Mouse (Mus musculus) left cerebral cortex, postnatal 36 days (tissue): ENCODE results near the gene Gm28363. TPM values are rescaled to one million over a fixed set of nuclear protein-coding genes. Genes with fewer than 3 reads are reported as not detected.
"Not testable (repeated sequence)": the region's sequence is repeated elsewhere in the genome, so short reads cannot be mapped to it uniquely, and the experiment has no call there.

Source experiments
- DNase-seq, 2 experiments: peaks; one replicate each; pipeline ENCODE4 v3.0.0; 2021 to 2022; ENCODE audit warnings: low spot score in 2 of 2, mixed read lengths in 1 of 2
- intact Hi-C: fragments of 180-260 bp; cut with DNase I; formaldehyde crosslinking; loops from one replicate; pipeline ENCODE4 v1.15.1; 2025
- total RNA-seq, 2 experiments: library from RNA; stranded (reverse); gene quantifications; 2 replicates each; pipeline ENCODE4 v1.2.3; 2021

Gm28363 gene
- total RNA-seq: not detected

- DNase-seq, intact Hi-C loops: not testable (repeated sequence)
These were observed at the start of gene Gm28363 for GRCm38 (mm10) chr1:117696831-117697230. Gene Gm28363, plus strand, starts transcription at chr1:117697131.

- intact Hi-C loops: not testable (repeated sequence)
These were observed 46.7 kb upstream of the Gm28363 start for GRCm38 (mm10) chr1:117650236-117650635.

More at GRCm38 (mm10) chr1:117650236-117650635, 46.7 kb upstream of the Gm28363 start:
- DNase-seq: not testable (repeated sequence)

Other genes with a start within 250 kb of the Gm28363 start
- not detected for gene B020011L13Rik, start 84.0 kb downstream of the Gm28363 start, total RNA-seq
- gene Gm28360, start 132.9 kb downstream of the Gm28363 start, total RNA-seq: not detected
- gene Gm28168, start 230.9 kb downstream of the Gm28363 start, total RNA-seq: not detected